Mouse (Mus musculus): ENCODE measurements at regions not wholly inside any gene's neighbourhood (a gene's known extent, or its start where the extent isn't known, plus 50 kb on each side); places are given as distances from the start of the nearest gene placed in this dataset.
"Not testable (repeated sequence)": the region's sequence is repeated elsewhere in the genome, so short reads cannot be mapped to it uniquely, and the experiment has no call there.

GRCm38 (mm10) chr14:17054381-17054780, 235.4 kb upstream of the Rarb start:
- Histone ChIP-seq H3K36me3 (ENCODE audit: poor library complexity, severe bottlenecking) (no peaks in the 10 kb centered on the region), H3K4me3 (no peak overlapping the region), H3K4me2 (no peak overlapping the region), H3K27me3 (no peaks in the 10 kb centered on the region), H3K27ac (no peak overlapping the region), H3K4me1 (no peaks in the 10 kb centered on the region), H3K9ac (no peak overlapping the region), H3K9me3 (replicated peaks) (no peaks in the 10 kb centered on the region)
- WGBS, result 76% methylated on average over 3 of the region's 3 CpGs
- ATAC-seq, result no peak

GRCm38 (mm10) chr14:17046808-17047207, 227.9 kb upstream of the Rarb start:
- Histone ChIP-seq H3K9ac (no peak overlapping the region), H3K9me3 (replicated peaks) (no peaks in the 10 kb centered on the region), H3K4me1 (no peaks in the 10 kb centered on the region), H3K4me3 (no peak overlapping the region), H3K36me3 (ENCODE audit: poor library complexity, severe bottlenecking) (no peaks in the 10 kb centered on the region), H3K27ac (no peak overlapping the region), H3K27me3 (no peaks in the 10 kb centered on the region), H3K4me2 (no peak overlapping the region)
- no peak for ATAC-seq
- WGBS, result 90% methylated on average over 2 of the region's 2 CpGs

- no peak overlapping the region for H3K4me2 ChIP-seq
- ATAC-seq, result no peak
- 85% methylated on average over 8 of the region's 8 CpGs for WGBS
- H3K36me3 ChIP-seq (ENCODE audit: poor library complexity, severe bottlenecking), result no peaks in the 10 kb centered on the region
- H3K9me3 ChIP-seq (replicated peaks), result no peaks in the 10 kb centered on the region
- H3K4me3 ChIP-seq, result no peak overlapping the region
- H3K27me3 ChIP-seq, result no peaks in the 10 kb centered on the region
- H3K27ac ChIP-seq, result no peak overlapping the region
- H3K9ac ChIP-seq, result no peak overlapping the region
- no peaks in the 10 kb centered on the region for H3K4me1 ChIP-seq
Observed at GRCm38 (mm10) chr14:17045426-17046132, 226.6 kb upstream of the Rarb start.

- WGBS, result 28% methylated on average over 4 of the region's 4 CpGs
- ATAC-seq, result peak; percentile 62; the same call in 1 of the 2 replicates
- no peaks in the 10 kb centered on the region for H3K9me3 ChIP-seq (replicated peaks)
- H3K9ac ChIP-seq, result no peak overlapping the region
- H3K27ac ChIP-seq, result no peak overlapping the region
- H3K36me3 ChIP-seq (ENCODE audit: poor library complexity, severe bottlenecking), result no peaks in the 10 kb centered on the region
- H3K4me1 ChIP-seq, result 0 out of 2 replicates have a peak, but pooled peaks cover 5% of the 10 kb centered on the region
- H3K4me2 ChIP-seq, result no peak overlapping the region
- no peak overlapping the region for H3K4me3 ChIP-seq
- H3K27me3 ChIP-seq, result no peaks in the 10 kb centered on the region
Observed at GRCm38 (mm10) chr14:17020603-17021356, 201.8 kb upstream of the Rarb start.

- no peaks in the 10 kb centered on the region for H3K36me3 ChIP-seq (ENCODE audit: poor library complexity, severe bottlenecking)
- H3K4me1 ChIP-seq, result no peaks in the 10 kb centered on the region
- H3K4me2 ChIP-seq, result no peak overlapping the region
- no peak overlapping the region for H3K4me3 ChIP-seq
- ATAC-seq, result no peak
- 87% methylated on average over 1 of the region's 1 CpGs for WGBS
- no peak overlapping the region for H3K9ac ChIP-seq
- H3K9me3 ChIP-seq (replicated peaks), result no peaks in the 10 kb centered on the region
- no peaks in the 10 kb centered on the region for H3K27me3 ChIP-seq
- H3K27ac ChIP-seq, result no peak overlapping the region
Observed at GRCm38 (mm10) chr14:17012931-17013330, 194.0 kb upstream of the Rarb start.

- Histone ChIP-seq H3K27ac (no peak overlapping the region), H3K9me3 (replicated peaks) (no peaks in the 10 kb centered on the region), H3K9ac (no peak overlapping the region), H3K4me1 (no peaks in the 10 kb centered on the region), H3K27me3 (no peaks in the 10 kb centered on the region), H3K36me3 (ENCODE audit: poor library complexity, severe bottlenecking) (no peaks in the 10 kb centered on the region), H3K4me2 (no peak overlapping the region), H3K4me3 (no peak overlapping the region)
- 95% methylated on average over 1 of the region's 1 CpGs for WGBS
- no peak for ATAC-seq
Observed at GRCm38 (mm10) chr14:17012200-17012599, 193.2 kb upstream of the Rarb start.

- no peak overlapping the region for H3K4me3 ChIP-seq
- WGBS, result 95% methylated on average over 8 of the region's 8 CpGs
- H3K27ac ChIP-seq, result no peak overlapping the region
- H3K9me3 ChIP-seq (replicated peaks), result no peaks in the 10 kb centered on the region
- no peaks in the 10 kb centered on the region for H3K36me3 ChIP-seq (ENCODE audit: poor library complexity, severe bottlenecking)
- H3K9ac ChIP-seq, result no peak overlapping the region
- H3K4me1 ChIP-seq, result no peaks in the 10 kb centered on the region
- H3K4me2 ChIP-seq, result no peak overlapping the region
- ATAC-seq, result no peak
- no peaks in the 10 kb centered on the region for H3K27me3 ChIP-seq
Observed at GRCm38 (mm10) chr14:17005194-17006018, 186.4 kb upstream of the Rarb start.

- Histone ChIP-seq H3K4me2 (no peak overlapping the region), H3K36me3 (ENCODE audit: poor library complexity, severe bottlenecking) (no peaks in the 10 kb centered on the region), H3K27me3 (no peaks in the 10 kb centered on the region), H3K27ac (no peak overlapping the region), H3K9ac (no peak overlapping the region), H3K4me3 (no peak overlapping the region), H3K4me1 (no peaks in the 10 kb centered on the region), H3K9me3 (replicated peaks) (no peaks in the 10 kb centered on the region)
- ATAC-seq, result no peak
- 97% methylated on average over 1 of the region's 1 CpGs for WGBS
Observed at GRCm38 (mm10) chr14:17004714-17005113, 185.8 kb upstream of the Rarb start.

GRCm38 (mm10) chr14:16996716-16997115, 177.8 kb upstream of the Rarb start:
- 59% methylated on average over 2 of the region's 2 CpGs for WGBS
- no peak for ATAC-seq
- Histone ChIP-seq H3K4me1 (no peaks in the 10 kb centered on the region), H3K9ac (no peak overlapping the region), H3K27me3 (no peaks in the 10 kb centered on the region), H3K36me3 (ENCODE audit: poor library complexity, severe bottlenecking) (no peaks in the 10 kb centered on the region), H3K27ac (no peak overlapping the region), H3K9me3 (replicated peaks) (no peaks in the 10 kb centered on the region), H3K4me2 (no peak overlapping the region), H3K4me3 (no peak overlapping the region)

- 90% methylated on average over 2 of the region's 2 CpGs for WGBS
- not testable (repeated sequence) for H3K9ac ChIP-seq; H3K9me3 ChIP-seq (replicated peaks); H3K36me3 ChIP-seq (ENCODE audit: poor library complexity, severe bottlenecking); ATAC-seq; H3K27me3 ChIP-seq; H3K27ac ChIP-seq; H3K4me3 ChIP-seq; H3K4me1 ChIP-seq; H3K4me2 ChIP-seq
Observed at GRCm38 (mm10) chr14:16970911-16971310, 152.0 kb upstream of the Rarb start.

- Histone ChIP-seq H3K4me3 (no peak overlapping the region), H3K27ac (no peak overlapping the region), H3K36me3 (ENCODE audit: poor library complexity, severe bottlenecking) (no peaks in the 10 kb centered on the region), H3K9ac (no peak overlapping the region), H3K9me3 (replicated peaks) (no peaks in the 10 kb centered on the region), H3K27me3 (no peaks in the 10 kb centered on the region), H3K4me1 (no peaks in the 10 kb centered on the region), H3K4me2 (no peak overlapping the region)
- 75% methylated on average over 2 of the region's 2 CpGs for WGBS
- no peak for ATAC-seq
Observed at GRCm38 (mm10) chr14:16964717-16965391, 145.9 kb upstream of the Rarb start.

Measured in forebrain, embryonic 13.5 days (tissue).